Mouse (Mus musculus) heart, embryonic 15.5 days (tissue): ENCODE measurements at regions not wholly inside any gene's neighbourhood (a gene's known extent, or its start where the extent isn't known, plus 50 kb on each side); places are given as distances from the start of the nearest gene placed in this dataset.

ENCODE experiments used
- ATAC-seq: fragments of 200-750 bp; cut with Nextera tagmentation; replicated peaks from 2 replicates; pipeline ENCODE4 v1.8.0; 2017; ENCODE audit warnings: low read depth, moderate TSS enrichment; ENCODE audit not compliant: insufficient number of reproducible peaks, insufficient read depth, low FRiP score
- H3K27ac ChIP-seq: fragments of 300-500 bp; sonication (generic); 2 replicates; pipeline ENCODE4 v1.5.1; 2015; ENCODE audit warnings: mild to moderate bottlenecking, inconsistent platforms
- H3K27me3 ChIP-seq: fragments of 300-500 bp; sonication (generic); 2 replicates; pipeline ENCODE4 v1.6.1; 2015; ENCODE audit warnings: inconsistent platforms
- H3K36me3 ChIP-seq: fragments of 300-500 bp; sonication (generic); 2 replicates; pipeline ENCODE4 v1.6.1; 2015; ENCODE audit warnings: mild to moderate bottlenecking, inconsistent platforms
- H3K4me1 ChIP-seq: fragments of 300-500 bp; sonication (generic); replicated peaks from 2 replicates; pipeline ENCODE4 v1.6.1; 2015; ENCODE audit warnings: inconsistent platforms
- H3K4me2 ChIP-seq: fragments of 300-500 bp; sonication (generic); 2 replicates; pipeline ENCODE4 v1.6.1; 2015; ENCODE audit warnings: inconsistent platforms, mild to moderate bottlenecking, moderate library complexity
- H3K4me3 ChIP-seq: fragments of 300-500 bp; sonication (generic); 2 replicates; pipeline ENCODE4 v1.5.1; 2015; ENCODE audit warnings: mild to moderate bottlenecking, inconsistent platforms
- H3K9ac ChIP-seq: fragments of 300-500 bp; sonication (generic); 2 replicates; pipeline ENCODE4 v1.6.1; 2015; ENCODE audit warnings: mild to moderate bottlenecking, inconsistent platforms
- H3K9me3 ChIP-seq: fragments of 300-500 bp; sonication (generic); replicated peaks from 2 replicates; pipeline ENCODE4 v1.6.1; 2016; ENCODE audit warnings: inconsistent platforms
- WGBS: fragments of 180-500 bp; shearing (Covaris S2); methylation state at CpG from one replicate; pipeline ENCODE4 v1.1.7; 2015; ENCODE audit warnings: mixed read lengths; 5-methylcytosine and 5-hydroxymethylcytosine counted together

DNA sequence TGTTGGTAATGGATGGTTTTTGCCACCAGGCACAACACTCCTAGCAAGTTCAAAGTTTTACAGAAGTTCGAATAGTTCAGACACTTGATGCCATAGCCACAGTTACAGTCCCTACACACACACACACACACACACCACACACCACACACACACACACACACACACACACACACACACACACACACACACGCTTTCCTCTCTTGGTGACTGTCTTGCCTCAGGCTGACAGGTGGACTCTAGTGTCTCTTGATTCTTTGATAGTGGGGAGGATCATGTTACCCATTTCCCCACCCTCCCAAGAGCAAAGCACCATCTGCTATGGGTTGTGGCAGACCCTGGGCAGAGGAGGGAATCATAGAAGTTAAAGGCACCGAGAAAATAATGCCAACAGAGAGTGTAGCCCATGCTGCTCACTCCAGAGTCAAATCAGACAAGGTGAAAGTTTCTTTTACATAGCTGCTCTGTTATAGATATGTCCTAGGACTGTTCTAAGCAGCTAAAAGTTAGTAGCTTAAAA lies 75.9 kb downstream of the Klhl25 start:
- H3K4me1 ChIP-seq, result no peaks in the 10 kb centered on the region
- H3K36me3 ChIP-seq, result no peaks in the 10 kb centered on the region
- no peak for ATAC-seq
- H3K9me3 ChIP-seq, result no peaks in the 10 kb centered on the region
- WGBS, result 45% methylated on average over 3 of the region's 3 CpGs
- no peak overlapping the region for H3K9ac ChIP-seq
- H3K4me2 ChIP-seq, result no peak overlapping the region
- no peak overlapping the region for H3K4me3 ChIP-seq
- no peak overlapping the region for H3K27ac ChIP-seq
- H3K27me3 ChIP-seq, result no peaks in the 10 kb centered on the region

DNA sequence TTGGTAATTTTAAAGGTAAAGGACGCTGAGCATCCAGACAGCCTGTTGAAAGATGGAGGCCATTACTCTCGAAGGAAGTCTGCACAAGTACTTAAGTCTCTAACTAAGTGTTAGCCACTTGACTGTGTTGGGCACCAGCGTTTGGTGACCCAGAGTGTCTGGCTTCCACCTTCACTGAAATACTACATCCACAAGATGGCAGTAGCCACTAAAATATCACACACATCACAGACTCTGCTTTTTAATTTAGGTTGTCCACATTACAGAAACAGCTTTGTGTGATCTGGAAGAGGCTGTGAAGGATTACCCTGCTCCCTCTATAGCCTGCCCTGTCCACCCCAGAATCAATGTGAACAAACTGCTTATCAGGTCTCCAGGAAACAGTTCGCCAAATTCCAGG lies 79.4 kb downstream of the Klhl25 start:
- Histone ChIP-seq H3K4me3 (no peak overlapping the region), H3K36me3 (no peaks in the 10 kb centered on the region), H3K27ac (no peak overlapping the region), H3K4me2 (no peak overlapping the region), H3K9ac (no peak overlapping the region), H3K9me3 (no peaks in the 10 kb centered on the region), H3K27me3 (no peaks in the 10 kb centered on the region), H3K4me1 (no peaks in the 10 kb centered on the region)
- ATAC-seq, result 0 out of 2 replicates have a peak, but pooled peaks have one; percentile 31
- 22% methylated on average over 4 of the region's 4 CpGs for WGBS

DNA sequence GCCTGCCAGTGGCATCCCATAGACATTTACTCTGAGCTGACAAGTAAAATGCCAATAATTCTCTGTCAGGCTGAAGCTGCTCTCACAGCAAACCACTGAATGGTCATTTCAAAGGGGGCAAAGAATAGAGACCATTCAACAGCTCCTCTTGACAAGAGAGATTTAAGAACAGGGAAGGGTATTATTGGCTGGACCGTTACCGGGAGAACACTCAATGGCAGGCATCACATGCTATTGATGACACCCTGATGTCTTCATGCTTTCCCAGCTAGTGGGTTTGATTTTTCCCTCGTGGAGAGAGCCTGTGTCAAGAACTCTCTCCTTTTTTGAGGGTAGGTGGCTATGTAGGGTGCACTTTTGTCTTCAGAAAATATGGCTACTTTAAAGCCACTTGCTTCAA lies 95.7 kb downstream of the Klhl25 start:
- Histone ChIP-seq H3K36me3 (no peaks in the 10 kb centered on the region), H3K9me3 (no peaks in the 10 kb centered on the region), H3K9ac (no peak overlapping the region), H3K27ac (no peak overlapping the region), H3K4me2 (no peak overlapping the region), H3K4me1 (no peaks in the 10 kb centered on the region), H3K4me3 (no peak overlapping the region), H3K27me3 (no peaks in the 10 kb centered on the region)
- 65% methylated on average over 3 of the region's 3 CpGs for WGBS
- ATAC-seq, result no peak

DNA sequence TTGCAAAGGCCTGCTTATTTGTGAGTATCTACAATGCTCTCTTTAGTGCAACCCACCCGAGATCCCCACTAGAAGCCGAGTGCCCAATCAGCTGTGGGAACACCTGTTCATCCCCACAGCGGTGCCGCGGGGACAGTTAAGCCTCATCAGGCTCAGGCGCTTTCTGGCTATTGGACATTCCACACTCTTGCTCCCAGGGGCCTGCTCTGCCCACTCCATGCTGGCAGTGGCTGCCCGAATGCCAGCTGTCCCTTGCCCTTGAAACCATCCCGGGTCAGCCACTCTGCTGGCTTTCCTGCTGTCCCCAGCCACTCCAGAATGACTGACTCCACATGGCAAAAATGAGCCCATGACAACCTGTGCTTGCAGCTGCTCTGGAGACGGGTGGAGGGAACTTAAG lies 107.6 kb downstream of the Klhl25 start:
- H3K4me1 ChIP-seq, result no peaks in the 10 kb centered on the region
- H3K9ac ChIP-seq, result no peak overlapping the region
- WGBS, result 75% methylated on average over 9 of the region's 9 CpGs
- H3K4me3 ChIP-seq, result no peak overlapping the region
- no peaks in the 10 kb centered on the region for H3K36me3 ChIP-seq
- no peak for ATAC-seq
- no peaks in the 10 kb centered on the region for H3K27me3 ChIP-seq
- no peak overlapping the region for H3K4me2 ChIP-seq
- H3K27ac ChIP-seq, result no peak overlapping the region
- H3K9me3 ChIP-seq, result no peaks in the 10 kb centered on the region

DNA sequence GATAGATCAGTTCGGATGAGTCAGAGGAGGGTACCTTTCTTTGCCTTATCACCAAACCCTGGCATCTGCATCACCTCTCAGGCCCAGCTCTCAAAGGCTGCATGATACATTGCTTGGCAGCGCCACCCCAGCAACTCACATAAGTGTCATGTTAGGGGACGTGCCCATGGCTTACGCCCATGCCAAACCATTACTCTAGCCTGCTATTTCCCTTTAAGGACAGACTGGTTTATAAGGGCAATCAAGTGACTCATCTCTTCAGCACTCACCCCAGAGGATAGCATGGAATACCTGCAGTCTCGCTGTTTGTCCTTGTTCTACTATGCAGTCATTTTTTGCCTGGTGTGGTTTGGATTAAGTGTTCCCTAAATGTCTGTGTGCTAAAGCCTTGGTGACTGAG lies 109.3 kb downstream of the Klhl25 start:
- no peaks in the 10 kb centered on the region for H3K36me3 ChIP-seq
- H3K9ac ChIP-seq, result no peak overlapping the region
- H3K4me2 ChIP-seq, result no peak overlapping the region
- H3K9me3 ChIP-seq, result no peaks in the 10 kb centered on the region
- H3K4me3 ChIP-seq, result no peak overlapping the region
- H3K27ac ChIP-seq, result no peak overlapping the region
- no peak for ATAC-seq
- 83% methylated on average over 5 of the region's 5 CpGs for WGBS
- no peaks in the 10 kb centered on the region for H3K4me1 ChIP-seq
- H3K27me3 ChIP-seq, result no peaks in the 10 kb centered on the region

DNA sequence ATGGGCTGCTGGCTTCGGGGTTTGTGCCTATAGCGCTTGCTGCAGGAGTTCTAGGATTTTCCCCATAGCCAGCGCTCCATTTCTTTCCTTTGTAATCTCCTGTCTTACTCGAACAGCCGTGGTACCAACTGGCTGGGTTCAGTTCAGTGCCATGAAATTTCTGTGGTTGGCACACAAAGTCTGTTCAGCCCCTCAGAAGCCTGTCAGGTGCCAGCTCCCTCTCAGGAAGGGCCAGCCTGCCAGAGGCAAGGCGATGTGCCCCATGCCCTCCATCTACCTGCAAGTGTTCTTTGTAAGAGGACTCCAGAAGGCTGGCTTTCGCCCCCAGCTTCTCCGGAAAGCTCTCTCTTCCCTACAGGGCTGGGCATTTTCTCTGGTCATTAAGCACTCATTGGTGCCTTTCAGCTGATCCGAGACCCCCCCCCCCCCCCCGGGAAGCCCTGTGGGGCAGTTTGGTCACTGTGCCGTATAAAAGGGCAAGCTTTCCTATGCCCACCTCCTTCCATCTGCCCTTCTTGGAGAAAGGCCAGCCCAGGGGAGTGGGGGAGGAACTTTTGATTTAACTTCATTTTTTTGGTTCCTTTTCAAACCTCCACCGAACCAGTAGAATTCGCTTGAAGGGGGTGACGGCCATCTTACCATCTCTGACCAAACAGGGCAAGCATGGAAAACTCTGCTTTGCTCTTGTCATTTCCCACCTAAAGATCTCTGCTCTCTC lies 112.0 kb downstream of the Klhl25 start:
- H3K9ac ChIP-seq, result no peak overlapping the region
- no peak overlapping the region for H3K27ac ChIP-seq
- no peaks in the 10 kb centered on the region for H3K36me3 ChIP-seq
- 83% methylated on average over 14 of the region's 14 CpGs for WGBS
- H3K4me1 ChIP-seq, result no peaks in the 10 kb centered on the region
- no peaks in the 10 kb centered on the region for H3K9me3 ChIP-seq
- no peak overlapping the region for H3K4me3 ChIP-seq
- H3K4me2 ChIP-seq, result no peak overlapping the region
- no peak for ATAC-seq
- H3K27me3 ChIP-seq, result no peaks in the 10 kb centered on the region

DNA sequence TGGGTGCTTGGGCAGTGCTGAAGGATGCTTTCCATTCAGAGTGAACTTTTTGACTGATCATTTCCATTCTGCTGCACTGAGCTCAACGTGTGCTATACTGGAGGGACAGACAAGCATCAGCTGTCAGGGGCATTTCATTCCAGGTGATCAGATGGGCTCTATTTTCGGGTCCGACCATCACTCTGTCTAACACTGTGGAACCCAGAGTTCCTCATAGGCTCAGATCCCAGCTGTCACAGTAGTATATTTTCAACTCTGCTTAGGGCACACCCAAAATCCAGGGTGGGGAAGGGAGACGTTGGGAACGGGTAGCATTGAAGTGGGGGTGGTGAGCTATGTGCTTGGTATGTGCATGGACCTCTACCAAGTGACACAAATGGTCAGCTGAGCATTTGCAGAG lies 120.1 kb downstream of the Klhl25 start:
- Histone ChIP-seq H3K27me3 (no peaks in the 10 kb centered on the region), H3K4me1 (no peaks in the 10 kb centered on the region), H3K9ac (no peak overlapping the region), H3K36me3 (no peaks in the 10 kb centered on the region), H3K4me2 (no peak overlapping the region), H3K9me3 (no peaks in the 10 kb centered on the region), H3K4me3 (no peak overlapping the region), H3K27ac (no peak overlapping the region)
- no peak for ATAC-seq
- 77% methylated on average over 5 of the region's 5 CpGs for WGBS

DNA sequence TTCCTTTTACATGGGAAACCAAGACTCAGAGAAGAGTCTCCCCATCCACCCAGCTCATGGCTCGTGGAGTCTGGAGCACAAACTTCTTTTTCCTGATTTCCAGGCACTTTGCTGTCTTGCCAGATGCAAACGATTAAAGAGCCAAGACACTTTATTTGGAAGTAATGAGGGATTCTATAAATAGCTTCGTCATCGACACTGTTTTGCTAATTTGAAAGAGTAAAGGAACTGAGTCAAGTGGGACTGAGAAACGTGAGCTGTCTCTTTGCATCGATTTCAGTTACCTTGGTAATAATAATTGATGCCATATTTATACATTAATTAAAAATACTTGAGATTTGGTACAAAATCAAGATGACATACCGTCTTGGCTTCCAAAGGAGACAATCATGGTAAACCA lies 122.8 kb downstream of the Klhl25 start:
- Histone ChIP-seq H3K27ac (no peak overlapping the region), H3K4me3 (no peak overlapping the region), H3K27me3 (no peaks in the 10 kb centered on the region), H3K36me3 (no peaks in the 10 kb centered on the region), H3K4me1 (no peaks in the 10 kb centered on the region), H3K4me2 (no peak overlapping the region), H3K9me3 (no peaks in the 10 kb centered on the region), H3K9ac (no peak overlapping the region)
- WGBS, result 62% methylated on average over 7 of the region's 7 CpGs
- ATAC-seq, result no peak

DNA sequence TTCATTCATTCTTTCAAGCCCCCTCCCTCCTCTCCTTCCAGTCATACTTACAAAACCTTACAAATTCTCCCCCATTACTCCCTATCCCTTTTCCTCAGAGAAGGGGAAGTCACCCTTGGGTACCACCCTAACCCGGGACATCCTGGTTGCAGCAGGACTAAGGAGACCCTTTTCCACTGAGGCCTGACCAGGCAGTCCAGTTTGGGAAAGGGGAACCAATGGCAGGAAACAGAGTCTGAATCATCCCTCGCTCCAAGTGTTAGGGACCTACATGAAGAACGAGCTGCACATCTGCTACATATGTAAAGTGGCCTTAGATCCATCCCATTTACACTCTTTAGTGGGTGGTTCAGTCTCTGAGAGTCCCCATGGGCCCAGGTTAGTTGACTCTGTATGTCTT lies 123.6 kb downstream of the Klhl25 start:
- Histone ChIP-seq H3K9me3 (no peaks in the 10 kb centered on the region), H3K36me3 (no peaks in the 10 kb centered on the region), H3K4me2 (no peak overlapping the region), H3K4me1 (no peaks in the 10 kb centered on the region), H3K9ac (no peak overlapping the region), H3K27ac (no peak overlapping the region), H3K4me3 (no peak overlapping the region), H3K27me3 (no peaks in the 10 kb centered on the region)
- no peak for ATAC-seq
- WGBS, result 83% methylated on average over 3 of the region's 3 CpGs

DNA sequence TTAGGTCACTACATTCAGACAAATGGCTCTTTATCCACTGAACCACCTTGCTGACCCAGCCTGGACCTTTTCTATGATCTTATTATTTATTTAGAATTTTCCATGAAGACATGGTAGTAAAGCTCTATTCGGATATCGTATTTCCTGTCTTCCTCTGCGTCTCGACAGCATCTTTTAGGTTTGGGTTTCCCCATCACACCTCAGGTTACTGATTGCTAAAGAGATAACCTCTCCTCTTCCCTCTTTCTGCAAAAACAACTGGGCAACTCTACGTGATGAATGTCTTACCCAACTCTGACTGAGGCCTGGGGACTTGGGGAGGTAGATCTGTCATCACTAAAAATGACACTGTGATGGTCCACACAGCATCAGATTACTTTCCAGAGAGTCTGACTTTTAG lies 133.4 kb downstream of the Klhl25 start:
- H3K4me2 ChIP-seq, result no peak overlapping the region
- H3K36me3 ChIP-seq, result no peaks in the 10 kb centered on the region
- ATAC-seq, result no peak
- no peak overlapping the region for H3K4me3 ChIP-seq
- H3K9ac ChIP-seq, result no peak overlapping the region
- 0 out of 2 replicates have a peak, but pooled peaks cover 2% of the 10 kb centered on the region for H3K27me3 ChIP-seq
- H3K27ac ChIP-seq, result no peak overlapping the region
- WGBS, result 61% methylated on average over 5 of the region's 5 CpGs
- H3K9me3 ChIP-seq, result no peaks in the 10 kb centered on the region
- H3K4me1 ChIP-seq, result no peaks in the 10 kb centered on the region

DNA sequence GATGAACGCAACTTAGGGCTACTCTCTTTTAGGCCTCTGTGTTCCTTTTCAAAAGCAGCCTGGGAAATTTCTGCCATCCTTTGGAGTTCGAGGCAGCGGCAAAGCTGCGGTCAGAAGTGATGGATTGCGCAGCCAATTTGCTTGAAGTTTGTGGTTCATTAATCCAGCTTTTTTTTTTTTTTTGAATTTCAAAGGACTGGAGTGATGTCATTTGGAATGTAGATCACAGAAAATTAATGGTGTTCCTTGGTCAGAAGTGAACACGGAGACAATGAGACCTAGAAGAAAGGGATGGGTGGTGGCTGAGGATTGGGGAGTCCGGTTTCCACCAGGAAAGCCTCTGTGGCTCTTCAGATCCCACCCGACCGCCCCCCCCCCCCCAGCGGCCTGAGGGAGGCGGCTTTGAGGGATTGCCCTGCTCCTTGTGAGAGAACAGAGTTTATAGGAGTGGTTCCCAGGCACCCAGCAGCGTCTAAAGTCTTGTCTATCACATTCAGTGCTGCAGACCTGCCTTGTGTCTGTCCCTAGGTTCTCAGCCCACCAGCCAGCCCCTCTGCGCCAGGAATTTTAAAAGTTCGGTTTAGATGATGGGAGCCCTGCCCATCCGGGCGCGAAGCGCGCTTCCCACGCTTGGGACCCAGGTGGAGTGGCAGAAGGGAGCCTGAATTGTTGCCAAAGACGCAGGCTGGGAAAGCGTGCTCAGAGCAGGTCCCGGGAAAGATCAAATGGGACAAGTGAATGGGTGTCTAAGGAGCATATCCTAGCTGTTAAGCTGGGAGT lies 135.1 kb downstream of the Klhl25 start:
- 23% methylated on average over 23 of the region's 23 CpGs for WGBS

More for the DNA sequence above, 135.1 kb downstream of the Klhl25 start:
- Histone ChIP-seq H3K4me2 (peak overlapping the region; percentile 23; the same call in 1 of the 2 replicates), H3K9me3 (no peaks in the 10 kb centered on the region), H3K4me1 (no peaks in the 10 kb centered on the region), H3K9ac (no peak overlapping the region), H3K27ac (no peak overlapping the region), H3K4me3 (no peak overlapping the region), H3K27me3 (0 out of 2 replicates have a peak, but pooled peaks cover 2% of the 10 kb centered on the region), H3K36me3 (no peaks in the 10 kb centered on the region)
- no peak for ATAC-seq
